Mouse (Mus musculus): ENCODE measurements around the gene Fgg. TPM values are rescaled to one million over a fixed set of nuclear protein-coding genes. Genes with fewer than 3 reads are reported as not detected.

Gene Fgg
- 1.6 and 2.5 TPM in 2 replicates for polyA plus RNA-seq (2015; fragmentation: Nextera tagmentation; extraction: Ambion mirVana)

GRCm38 (mm10) chr3:83007557-83007956 lies at the start of gene Fgg:
Gene Fgg, plus strand, starts transcription at chr3:83007724.

GRCm38 (mm10) chr3:83025475-83026301 lies 18.2 kb downstream of the Fgg start, which contains the start of gene Fga:
Gene Fga, plus strand, starts transcription at chr3:83026076.

GRCm38 (mm10) chr3:83049680-83050079 lies 42.2 kb downstream of the Fgg start, which contains the start of gene Fgb:
Gene Fgb, minus strand, starts transcription at chr3:83049863.

GRCm38 (mm10) chr3:83055281-83056038 lies 47.9 kb downstream of the Fgg start, which contains the start of gene Plrg1:
Gene Plrg1, plus strand, starts transcription at chr3:83055522.

Other genes with a start within 250 kb of the Fgg start
- gene Rbm46, start 131.2 kb upstream of the Fgg start, polyA plus RNA-seq (2015; fragmentation: Nextera tagmentation; extraction: Ambion mirVana): 1.9 TPM in 2 replicates
- gene Lrat, start 103.8 kb upstream of the Fgg start, polyA plus RNA-seq (2015; fragmentation: Nextera tagmentation; extraction: Ambion mirVana): 0.05 TPM in 1 of 2 replicates, not detected in the other
- 1.3 and 1.9 TPM in 2 replicates for gene Fga, start 18.4 kb downstream of the Fgg start, polyA plus RNA-seq (2015; fragmentation: Nextera tagmentation; extraction: Ambion mirVana)
- gene Fgb, start 42.1 kb downstream of the Fgg start, polyA plus RNA-seq (2015; fragmentation: Nextera tagmentation; extraction: Ambion mirVana): 0.89 and 1.2 TPM in 2 replicates
- gene Plrg1, start 47.8 kb downstream of the Fgg start, polyA plus RNA-seq (2015; fragmentation: Nextera tagmentation; extraction: Ambion mirVana): 40.0 and 40.9 TPM in 2 replicates
- 0.72 and 0.87 TPM in 2 replicates for gene Dchs2, start 120.2 kb downstream of the Fgg start, polyA plus RNA-seq (2015; fragmentation: Nextera tagmentation; extraction: Ambion mirVana)

Data from skeletal muscle tissue, postnatal 0 days (tissue).